Mouse (Mus musculus) telencephalon, adult 2 months (tissue): ENCODE measurements at regions not wholly inside any gene's neighbourhood (a gene's known extent, or its start where the extent isn't known, plus 50 kb on each side); places are given as distances from the start of the nearest gene placed in this dataset.

Experiments
- DNase-seq: peaks from one replicate; pipeline ENCODE4 v3.0.0-alpha.2; 2011; ENCODE audit warnings: low read depth, low spot score

GRCm38 (mm10) chr12:6307248-6307963, 931.9 kb upstream of the Klhl29 start:
- peak; percentile 54 for DNase-seq

- DNase-seq: no peak
Measured at GRCm38 (mm10) chr12:6287622-6288021, 912.1 kb upstream of the Klhl29 start.

GRCm38 (mm10) chr12:6263962-6264361, 888.5 kb upstream of the Klhl29 start:
- peak; percentile 39 for DNase-seq
